Mouse (Mus musculus) spleen, adult 2 months (tissue): ENCODE data around the gene Chrna10.

Experiments used
- CTCF ChIP-seq: fragments of 200-500 bp; IDR thresholded peaks from 2 replicates; pipeline ENCODE4 v1.5.1; 2011; ENCODE audit warnings: mild to moderate bottlenecking, inconsistent platforms; ENCODE audit not compliant: insufficient read depth, insufficient read length, insufficient replicate concordance; ENCODE audit errors: extremely low read depth
- POLR2A ChIP-seq: fragments of 200-500 bp; IDR thresholded peaks from 2 replicates; pipeline ENCODE4 v1.6.1; 2011; ENCODE audit warnings: low read depth, low read length, inconsistent platforms

DNA sequence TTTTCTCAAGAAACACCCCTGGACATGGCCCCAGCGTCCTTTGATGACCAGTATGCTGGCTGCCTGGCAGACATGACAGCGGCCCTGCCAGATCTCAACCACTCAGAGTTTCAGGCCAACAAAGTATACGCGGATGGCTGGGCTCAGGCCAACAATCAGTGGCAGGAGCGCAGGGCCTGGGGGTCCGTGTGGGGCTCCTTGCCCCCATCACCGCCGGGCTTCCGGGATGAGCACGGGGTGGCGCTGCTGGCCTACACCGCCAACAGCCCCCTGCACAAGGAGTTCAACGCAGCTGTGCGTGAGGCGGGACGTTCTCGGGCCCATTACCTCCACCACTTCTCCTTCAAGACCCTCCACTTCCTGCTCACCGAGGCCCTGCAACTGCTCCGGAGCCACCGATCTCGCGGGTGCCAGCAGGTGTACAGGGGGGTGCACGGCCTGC, 9.9 kb downstream of the Chrna10 start:
- TF ChIP-seq CTCF (no peak), POLR2A (no peak)
